Mouse (Mus musculus): ENCODE measurements around the gene Krtap9-1.
"Not testable (repeated sequence)": the region's sequence is repeated elsewhere in the genome, so short reads cannot be mapped to it uniquely, and the experiment has no call there.

Krtap9-1 gene

DNA sequence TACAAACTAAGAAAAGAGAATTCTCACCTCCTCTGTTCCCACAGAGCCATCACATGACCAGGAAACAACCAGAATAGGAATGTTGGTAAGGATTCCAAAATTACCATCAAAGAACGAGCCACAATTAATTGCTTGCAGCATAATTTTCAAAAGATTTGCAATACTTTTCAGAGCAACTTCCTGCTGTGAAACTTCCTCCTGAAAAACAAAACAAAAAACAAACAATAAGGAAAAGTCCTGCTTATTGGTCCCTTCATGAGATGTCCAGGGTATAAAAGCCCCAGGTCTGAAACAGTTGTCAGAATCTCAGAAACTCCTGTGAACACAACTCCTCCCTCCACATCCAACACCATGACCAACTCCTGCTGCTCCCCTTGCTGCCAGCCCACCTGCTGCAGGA is at the start of gene Krtap9-1:
Krtap9-1 (plus strand) TSS at position 301 of the 400 bp plus-strand sequence.
- not testable (repeated sequence) for DNase-seq (ENCODE audit: extremely low read depth, insufficient read length, low spot score)

DNA sequence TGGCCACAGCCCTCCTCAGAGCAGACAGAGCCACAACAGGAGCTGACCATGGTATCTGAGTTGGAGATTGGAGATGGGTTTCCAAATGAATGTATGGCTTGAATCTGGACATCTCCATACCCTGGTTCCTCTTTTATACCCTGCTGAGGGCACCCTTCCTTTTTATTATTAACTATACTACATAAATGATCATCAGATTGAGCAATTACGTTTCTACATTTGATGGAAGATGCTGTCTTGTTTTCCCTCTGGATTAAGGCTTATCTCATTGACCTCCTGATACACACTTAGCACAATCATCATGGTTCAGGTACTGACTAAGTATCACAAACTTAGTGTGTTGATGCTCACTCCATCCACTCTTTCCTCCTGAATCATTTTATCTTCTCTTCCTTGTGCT is 35.2 kb upstream of the Krtap9-1 start, which contains the start of gene 2300003K06Rik:
2300003K06Rik (minus strand) TSS at position 101 of the 400 bp plus-strand sequence.
- DNase-seq (ENCODE audit: extremely low read depth, insufficient read length, low spot score): no peak

DNA sequence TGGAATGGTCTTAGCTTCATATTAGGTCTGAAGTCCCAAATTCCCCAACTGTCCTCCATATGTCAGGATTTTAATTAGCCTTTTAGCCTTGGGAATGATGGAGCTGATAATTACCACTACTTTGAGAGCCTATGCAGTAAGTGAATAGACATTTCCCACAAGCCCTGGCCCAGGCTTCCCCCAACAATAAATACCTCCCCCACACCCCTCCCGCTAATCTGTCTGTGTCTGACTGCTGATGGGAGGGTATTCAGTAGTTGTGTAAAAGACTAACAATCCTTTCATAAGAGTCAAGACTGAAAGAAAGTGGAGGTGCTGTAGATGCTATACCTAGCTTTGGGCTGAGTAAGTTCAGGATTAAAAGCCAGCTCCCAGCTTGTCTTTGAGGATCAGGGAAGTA is 31.0 kb upstream of the Krtap9-1 start:
- no peak for DNase-seq (ENCODE audit: extremely low read depth, insufficient read length, low spot score)

DNA sequence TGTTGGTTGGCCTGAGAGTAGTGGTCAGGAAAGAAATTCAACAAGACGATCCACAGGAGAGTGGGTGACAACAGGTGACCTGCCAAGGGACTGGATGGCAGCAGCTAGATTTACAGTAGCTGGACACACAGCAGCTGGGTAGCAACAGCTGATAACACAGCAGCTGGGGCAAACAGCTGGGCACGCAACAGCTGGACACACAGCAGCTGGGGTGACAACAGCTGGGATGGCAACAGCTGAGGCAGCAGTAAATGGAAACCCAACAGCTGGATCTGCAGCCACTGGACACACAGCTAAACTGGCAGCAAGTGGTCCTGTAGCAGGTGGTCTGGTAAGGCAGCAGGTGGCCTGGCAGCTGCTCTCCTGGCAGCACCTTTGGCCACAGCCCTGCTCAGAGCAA is 26.4 kb upstream of the Krtap9-1 start:
- no peak for DNase-seq (ENCODE audit: extremely low read depth, insufficient read length, low spot score)

DNA sequence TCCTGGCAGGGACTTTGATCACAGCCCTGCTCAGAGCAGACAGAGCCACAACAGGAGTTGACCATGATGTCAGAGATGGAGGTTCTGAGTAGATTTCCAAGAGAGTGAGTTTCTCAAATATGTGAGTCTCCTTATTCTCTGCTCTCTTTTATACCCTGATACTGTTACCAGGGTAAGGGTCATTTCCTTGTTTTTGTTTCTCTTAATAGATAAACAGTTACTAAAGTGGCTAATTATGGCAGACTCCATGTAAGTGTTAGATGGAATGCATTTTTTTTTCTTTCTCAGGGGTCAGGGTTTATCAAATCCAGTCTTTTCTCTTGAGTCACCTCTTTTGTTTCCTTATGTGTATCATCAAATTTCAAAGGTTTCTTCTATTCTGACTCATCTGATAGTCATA is 21.7 kb upstream of the Krtap9-1 start, which contains the start of gene Krtap4-16:
Krtap4-16 (minus strand) TSS at position 101 of the 400 bp plus-strand sequence.
- no peak for DNase-seq (ENCODE audit: extremely low read depth, insufficient read length, low spot score)

DNA sequence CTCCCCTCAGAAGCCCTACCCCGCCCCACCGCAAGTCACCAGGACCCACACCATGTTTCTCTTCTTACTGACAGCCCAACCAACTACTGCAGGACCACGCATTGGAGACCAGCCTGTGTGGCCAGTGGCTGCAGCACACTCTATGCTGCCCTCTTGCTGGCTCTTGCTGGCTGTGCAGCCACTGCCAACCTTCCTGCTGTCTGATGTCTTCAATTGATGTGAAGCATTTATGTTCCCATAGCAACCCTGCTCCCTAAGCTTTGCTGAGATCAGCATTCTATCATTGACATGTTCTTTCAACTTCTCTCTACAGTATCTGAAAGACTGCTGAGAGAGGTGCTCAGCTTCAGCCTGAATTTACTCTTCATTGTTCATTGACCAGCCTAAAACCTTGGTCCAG is 19.1 kb upstream of the Krtap9-1 start:
- DNase-seq (ENCODE audit: extremely low read depth, insufficient read length, low spot score): no peak

DNA sequence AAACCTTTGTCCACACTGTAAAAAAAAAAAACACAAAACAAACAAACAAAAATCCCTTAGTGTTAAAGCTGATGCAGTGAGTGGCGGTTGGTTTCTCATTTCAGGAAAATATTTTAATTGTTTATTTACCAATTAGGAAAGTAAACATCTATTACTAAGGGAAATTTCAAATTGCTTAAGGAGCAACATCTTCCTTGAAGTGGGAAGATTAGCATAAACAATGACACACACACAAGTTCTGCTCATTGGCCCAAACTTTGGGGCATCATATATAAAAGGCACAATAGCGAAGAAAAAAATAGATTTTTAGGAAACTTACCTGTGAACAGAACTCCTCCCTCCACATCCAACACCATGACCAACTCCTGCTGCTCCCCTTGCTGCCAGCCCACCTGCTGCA is 15.6 kb upstream of the Krtap9-1 start, which contains the start of gene Gm11568:
Gm11568 (plus strand) TSS at position 301 of the 400 bp plus-strand sequence.
- DNase-seq (ENCODE audit: extremely low read depth, insufficient read length, low spot score): no peak

DNA sequence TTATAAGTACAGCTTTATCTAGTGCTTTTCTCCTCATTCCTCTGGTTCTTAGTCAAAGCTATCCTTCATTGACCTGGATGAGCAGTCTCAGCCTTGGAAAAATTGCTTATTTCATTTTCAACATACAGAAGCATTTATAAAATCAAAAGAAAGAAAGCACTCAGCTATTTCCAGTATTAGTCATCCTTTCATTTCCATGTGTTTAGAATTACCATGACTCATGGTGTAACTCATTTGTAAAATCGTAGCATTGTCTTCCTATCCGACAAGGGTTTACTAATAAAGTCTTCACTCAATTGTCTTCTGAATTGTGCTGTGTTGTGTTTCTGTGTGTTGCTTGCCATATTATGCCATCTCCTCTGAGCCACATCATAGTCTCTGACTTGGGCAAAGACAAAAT is 14.4 kb upstream of the Krtap9-1 start:
- DNase-seq (ENCODE audit: extremely low read depth, insufficient read length, low spot score): no peak

DNA sequence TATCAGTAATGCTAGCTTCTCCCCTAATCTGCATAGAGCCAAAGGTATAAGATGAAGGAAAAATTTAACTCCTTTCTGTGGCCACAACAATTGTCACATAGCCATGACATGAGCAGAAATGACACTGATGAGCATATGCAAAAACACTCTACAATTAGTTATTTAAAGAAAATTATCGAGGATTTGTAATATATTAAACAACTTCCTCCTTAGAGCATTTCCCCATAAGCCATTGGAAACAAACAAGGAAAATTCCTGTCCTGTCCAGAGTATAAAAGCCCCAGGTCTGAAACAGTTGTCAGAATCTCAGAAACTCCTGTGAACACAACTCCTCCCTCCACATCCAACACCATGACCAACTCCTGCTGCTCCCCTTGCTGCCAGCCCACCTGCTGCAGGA is 9.0 kb upstream of the Krtap9-1 start, which contains the start of gene Gm11559:
Gm11559 (plus strand) TSS at position 301 of the 400 bp plus-strand sequence.
- not testable (repeated sequence) for DNase-seq (ENCODE audit: extremely low read depth, insufficient read length, low spot score)

DNA sequence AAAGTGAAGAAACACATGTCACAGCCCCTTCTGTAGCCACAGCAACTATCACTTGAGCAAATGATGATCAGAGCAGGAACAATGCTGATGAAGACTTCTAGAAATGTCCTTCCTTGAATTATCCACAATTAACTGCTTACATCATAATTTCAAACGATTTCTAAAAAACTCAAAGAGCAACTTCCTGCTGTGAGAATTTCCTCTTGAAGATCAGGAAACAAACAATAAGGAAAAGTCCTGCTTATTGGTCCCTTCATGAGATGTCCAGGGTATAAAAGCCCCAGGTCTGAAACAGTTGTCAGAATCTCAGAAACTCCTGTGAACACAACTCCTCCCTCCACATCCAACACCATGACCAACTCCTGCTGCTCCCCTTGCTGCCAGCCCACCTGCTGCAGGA is 5.7 kb downstream of the Krtap9-1 start, which contains the start of gene Gm11567:
Gm11567 (plus strand) TSS at position 301 of the 400 bp plus-strand sequence.
- DNase-seq (ENCODE audit: extremely low read depth, insufficient read length, low spot score): not testable (repeated sequence)

DNA sequence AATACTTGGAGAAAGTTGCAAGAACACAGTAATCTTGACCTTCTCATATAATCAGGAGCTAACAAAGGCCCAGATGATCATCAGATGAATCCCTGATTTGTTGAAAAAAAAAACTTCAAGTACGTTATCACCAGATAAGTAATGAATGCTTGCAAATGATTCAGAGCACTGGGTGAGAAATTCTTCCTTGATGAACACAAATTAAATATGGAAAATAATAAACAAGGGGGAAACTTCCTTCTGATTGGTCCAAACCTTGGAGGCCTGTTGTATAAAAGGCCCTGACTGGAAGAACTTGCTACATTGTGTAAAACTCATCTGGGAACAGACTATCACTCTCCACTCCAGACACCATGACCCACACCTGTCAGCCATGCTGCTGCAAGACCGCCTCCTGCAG is 34.4 kb downstream of the Krtap9-1 start, which contains the start of gene Krtap31-1:
Krtap31-1 (plus strand) TSS at position 301 of the 400 bp plus-strand sequence.
- no peak for DNase-seq (ENCODE audit: extremely low read depth, insufficient read length, low spot score)

DNA sequence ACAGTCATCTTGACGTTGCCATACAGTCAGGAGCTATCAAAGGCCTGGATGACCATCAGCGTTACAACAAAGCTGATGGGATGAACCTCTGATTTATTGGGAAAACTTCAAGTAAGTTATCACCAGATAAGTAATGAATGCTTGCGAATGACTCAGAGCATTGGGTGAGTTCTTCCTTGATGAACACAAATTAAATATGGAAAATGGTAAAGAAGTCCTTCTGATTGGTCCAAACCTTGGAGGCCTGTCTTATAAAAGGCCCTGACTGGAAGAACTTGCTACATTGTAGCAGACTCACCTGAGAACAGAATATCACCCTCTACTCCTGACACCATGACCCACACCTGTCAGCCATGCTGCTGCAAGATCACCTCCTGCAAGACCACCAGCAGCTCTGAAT is 41.3 kb downstream of the Krtap9-1 start, which contains the start of gene Gm11565:
Gm11565 (plus strand) TSS at position 301 of the 400 bp plus-strand sequence.
- DNase-seq (ENCODE audit: extremely low read depth, insufficient read length, low spot score): no peak
